Mouse (Mus musculus) adrenal gland, adult 18-20 months (tissue): Measurements from ENCODE around the gene Car9. TPM values are rescaled to one million over a fixed set of nuclear protein-coding genes. Genes with fewer than 3 reads are reported as not detected.
A peak's percentile ranks its signal among the peaks of the same experiment; 100 is the strongest.

ENCODE experiments used
- DNase-seq, 2 experiments: peaks; one replicate each; pipeline ENCODE4 v3.0.0; 2021 to 2022; ENCODE audit warnings: low spot score in 2 of 2
- total RNA-seq, 2 experiments: library from RNA; stranded (reverse); gene quantifications; 1 replicate in 1 of 2; 2 replicates in 1 of 2; pipeline ENCODE4 v1.2.3; 2021

The Car9 gene
- total RNA-seq, 2 experiments from 2014 or later = 0.56 to 0.61 TPM

DNA sequence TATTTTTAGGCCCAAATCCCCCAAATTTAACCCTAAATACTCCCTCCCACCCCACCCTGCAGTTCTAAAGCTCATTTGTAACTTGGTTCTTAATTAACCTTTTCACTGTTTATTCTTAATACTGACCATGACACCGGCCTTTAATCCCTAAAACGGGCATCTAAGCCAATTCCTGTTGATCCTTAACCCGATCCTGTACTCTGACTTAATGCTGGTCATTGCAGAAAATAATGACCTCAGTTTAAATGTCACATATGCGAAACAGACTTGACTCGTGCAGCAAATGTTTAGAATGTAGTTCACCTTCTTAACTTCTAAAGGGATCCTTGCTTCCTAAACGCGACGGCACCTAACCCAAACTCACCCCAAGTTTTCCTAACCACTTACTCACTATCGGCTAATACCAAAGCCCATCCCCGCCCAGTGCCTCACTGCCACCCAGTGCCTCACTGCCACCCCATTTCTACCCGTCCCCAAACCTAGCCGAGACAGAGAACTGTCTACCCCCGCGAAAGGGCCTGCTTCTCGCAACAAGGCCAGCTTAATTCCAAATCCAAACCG is 54.8 kb downstream of the Car9 start:
- no peak for DNase-seq

DNA sequence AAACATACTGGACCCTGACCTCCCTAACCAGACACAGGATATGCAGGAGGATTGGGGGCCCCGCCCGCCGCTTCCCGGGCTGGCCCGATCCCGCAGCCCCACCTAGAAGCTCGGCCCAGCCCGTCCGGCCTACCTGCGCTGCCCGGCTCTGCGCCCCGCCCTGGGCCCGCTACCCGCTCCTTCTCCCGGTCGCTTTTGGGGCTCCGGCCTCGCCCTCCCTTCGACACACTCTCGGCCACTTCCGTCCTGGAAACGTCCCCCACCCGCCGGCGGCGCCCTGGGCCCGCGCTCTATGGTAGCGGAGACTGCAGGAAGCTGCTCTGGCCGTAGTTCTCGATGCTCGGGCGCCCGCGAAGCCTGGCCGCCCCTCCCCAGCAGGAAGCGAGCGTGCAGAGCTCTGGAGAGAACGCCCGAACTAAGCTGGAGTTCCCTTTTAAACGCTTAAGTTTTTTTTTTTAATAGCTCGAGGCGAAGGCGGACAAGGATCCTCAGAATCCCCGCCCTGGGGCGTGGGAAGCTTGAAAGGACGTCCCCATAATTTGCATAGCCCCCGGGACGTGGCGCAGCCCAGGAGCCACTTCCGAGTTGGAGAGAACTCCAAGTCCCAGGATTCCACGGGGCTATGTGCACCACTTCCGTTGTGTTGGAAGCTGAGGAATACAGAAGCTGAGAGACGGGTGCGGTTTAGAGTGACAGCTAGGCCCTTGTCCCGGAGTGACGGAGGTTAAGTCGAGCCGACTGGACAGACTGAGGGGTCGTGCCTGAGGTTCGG is 55.4 kb downstream of the Car9 start, which contains the start of the genes Creb3 and Tln1:
TSS of gene Creb3 (plus strand) at position 336 of the 772 bp plus-strand sequence.
TSS of gene Tln1 (minus strand) at position 695 of the 772 bp plus-strand sequence.
- DNase-seq = peak; percentile 85 to 88

DNA sequence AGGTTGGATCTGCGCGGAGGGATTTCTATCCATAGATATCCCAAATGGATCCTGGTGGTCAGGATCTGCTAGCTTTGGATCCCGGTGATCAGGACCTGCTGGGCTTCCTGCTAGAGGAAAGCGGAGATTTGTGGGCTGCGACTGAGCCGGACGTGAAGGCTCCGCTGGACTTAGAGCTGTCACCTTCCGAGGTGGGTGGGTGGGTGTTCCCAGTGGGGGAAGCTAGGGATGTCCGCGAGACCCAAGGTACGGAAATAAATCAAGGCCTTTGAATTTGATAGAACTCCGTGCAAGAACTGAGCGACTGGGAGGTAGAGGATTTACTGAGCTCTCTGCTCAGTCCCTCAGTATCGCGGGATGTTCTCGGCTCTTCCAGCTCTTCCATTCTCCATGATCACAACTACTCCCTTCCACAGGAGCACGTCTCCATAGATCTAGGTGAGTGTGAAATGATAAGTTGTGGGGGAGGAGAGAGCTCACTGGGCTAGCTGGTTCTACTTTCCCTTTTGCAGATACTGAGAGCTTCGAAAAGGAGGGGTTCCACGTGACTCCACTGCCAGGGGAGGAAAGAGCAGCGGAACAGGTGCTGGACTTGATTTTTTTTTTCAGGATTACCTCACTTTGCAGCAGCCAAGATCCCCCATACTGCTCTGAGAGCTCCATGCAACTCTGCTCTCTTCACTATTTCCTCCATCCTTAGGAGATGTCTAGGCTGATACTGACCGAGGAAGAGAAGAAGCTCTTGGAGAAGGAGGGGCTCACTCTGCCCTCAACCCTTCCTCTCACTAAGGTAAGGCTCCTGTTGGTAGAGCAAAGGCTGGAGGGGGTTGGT is 56.2 kb downstream of the Car9 start:
- DNase-seq = no peak

Other genes with a start within 250 kb of the Car9 start
- gene Atp8b5, start 239.8 kb upstream of the Car9 start, total RNA-seq = under 1 TPM; 0.30 to 0.83 TPM
- gene Rusc2, start 125.0 kb upstream of the Car9 start, total RNA-seq = 10 to 100 TPM; 36.9 to 39.9 TPM
- not detected for gene Fam166b, start 77.8 kb upstream of the Car9 start, total RNA-seq
- 10 to 100 TPM; 67.6 to 72.3 TPM for gene Tesk1, start 65.0 kb upstream of the Car9 start, total RNA-seq
- gene Cd72, start 52.3 kb upstream of the Car9 start, total RNA-seq = 1 to 10 TPM; 2.6 to 2.8 TPM
- under 1 TPM in 1 of 2 experiments, not detected in 1; 0.38 TPM for gene Sit1, start 23.2 kb upstream of the Car9 start, total RNA-seq
- gene Ccdc107, start 14.1 kb upstream of the Car9 start, total RNA-seq = 10 to 100 TPM; 49.7 to 58.0 TPM
- gene Arhgef39, start 7.3 kb upstream of the Car9 start, total RNA-seq = 1 to 10 TPM; 1.1 to 1.9 TPM
- 10 to 100 TPM; 33.4 to 61.7 TPM for gene Tpm2, start 16.8 kb downstream of the Car9 start, total RNA-seq
- gene Creb3, start 55.4 kb downstream of the Car9 start, total RNA-seq = 100 to 1,000 TPM in 1 of 2 experiments, 10 to 100 TPM in 1; 95.8 to 144 TPM
- gene Tln1, start 55.7 kb downstream of the Car9 start, total RNA-seq = 100 to 1,000 TPM; 167 to 208 TPM
- 10 to 100 TPM; 40.7 to 48.7 TPM for gene Rgp1, start 71.7 kb downstream of the Car9 start, total RNA-seq
- 1 to 10 TPM; 8.2 to 8.3 TPM for gene Gba2, start 71.9 kb downstream of the Car9 start, total RNA-seq
- under 1 TPM; 0.70 to 0.73 TPM for gene Msmp, start 77.5 kb downstream of the Car9 start, total RNA-seq
- gene Npr2, start 125.0 kb downstream of the Car9 start, total RNA-seq = 10 to 100 TPM; 24.9 to 42.4 TPM
- under 1 TPM; 0.53 to 0.54 TPM for gene Spag8, start 146.6 kb downstream of the Car9 start, total RNA-seq
- gene Hint2, start 149.5 kb downstream of the Car9 start, total RNA-seq = 100 to 1,000 TPM in 1 of 2 experiments, 10 to 100 TPM in 1; 79.2 to 121 TPM
- 1 to 10 TPM; 5.2 to 7.5 TPM for gene Tmem8b, start 162.0 kb downstream of the Car9 start, total RNA-seq
- gene Fam221b, start 162.2 kb downstream of the Car9 start, total RNA-seq = under 1 TPM; 0.19 to 0.40 TPM
- not detected for gene Olfr70, start 193.8 kb downstream of the Car9 start, total RNA-seq
- not detected for gene Olfr71, start 203.3 kb downstream of the Car9 start, total RNA-seq
- 1 to 10 TPM; 2.4 to 6.4 TPM for gene Hrct1, start 220.2 kb downstream of the Car9 start, total RNA-seq
- 1 to 10 TPM; 1.6 to 2.3 TPM for gene Spaar, start 223.1 kb downstream of the Car9 start, total RNA-seq